Mouse (Mus musculus) cerebral cortex, adult 2 months (tissue): ENCODE measurements around the gene Dnah3.

ENCODE experiments used
- WGBS: fragments of 180-500 bp; shearing (Covaris S2); methylation state at CpG from one replicate; pipeline ENCODE4 v1.1.7; 2018; 5-methylcytosine and 5-hydroxymethylcytosine counted together

Dnah3 gene

GRCm38 (mm10) chr7:120054016-120054415, 41.1 kb downstream of the Dnah3 start:
- WGBS, result 57% methylated on average over 2 of the region's 2 CpGs

GRCm38 (mm10) chr7:120043990-120044389, 51.1 kb downstream of the Dnah3 start:
- 95% methylated on average over 3 of the region's 3 CpGs for WGBS

GRCm38 (mm10) chr7:120036422-120036821, 58.7 kb downstream of the Dnah3 start:
- WGBS, result 57% methylated on average over 5 of the region's 5 CpGs

- WGBS, result 67% methylated on average over 4 of the region's 4 CpGs
These were observed 60.1 kb downstream of the Dnah3 start for GRCm38 (mm10) chr7:120034996-120035395.

GRCm38 (mm10) chr7:120034566-120034965, 60.5 kb downstream of the Dnah3 start:
- WGBS, result 67% methylated on average over 1 of the region's 1 CpGs

GRCm38 (mm10) chr7:120028669-120029068, 66.4 kb downstream of the Dnah3 start:
- WGBS, result 85% methylated on average over 1 of the region's 1 CpGs

GRCm38 (mm10) chr7:119997066-119997465, 98.0 kb downstream of the Dnah3 start:
- WGBS, result 69% methylated on average over 6 of the region's 6 CpGs

- WGBS, result 36% methylated on average over 3 of the region's 3 CpGs
These were observed 109.7 kb downstream of the Dnah3 start for GRCm38 (mm10) chr7:119985279-119985912.

GRCm38 (mm10) chr7:119980170-119980569, 114.9 kb downstream of the Dnah3 start:
- 60% methylated on average over 3 of the region's 3 CpGs for WGBS

- 95% methylated on average over 7 of the region's 7 CpGs for WGBS
These were observed 117.5 kb downstream of the Dnah3 start for GRCm38 (mm10) chr7:119977574-119977973.

- 69% methylated on average over 6 of the region's 6 CpGs for WGBS
These were observed 118.8 kb downstream of the Dnah3 start for GRCm38 (mm10) chr7:119976256-119976655.

GRCm38 (mm10) chr7:119974214-119974613, 120.9 kb downstream of the Dnah3 start:
- WGBS, result 59% methylated on average over 5 of the region's 5 CpGs

- 77% methylated on average over 2 of the region's 2 CpGs for WGBS
These were observed 125.8 kb downstream of the Dnah3 start for GRCm38 (mm10) chr7:119969320-119969719.

GRCm38 (mm10) chr7:119965651-119966395, 129.3 kb downstream of the Dnah3 start:
- WGBS, result 90% methylated on average over 9 of the region's 9 CpGs

- 76% methylated on average over 4 of the region's 4 CpGs for WGBS
These were observed 129.9 kb downstream of the Dnah3 start for GRCm38 (mm10) chr7:119965205-119965604.

- WGBS, result 48% methylated on average over 2 of the region's 2 CpGs
These were observed 134.0 kb downstream of the Dnah3 start for GRCm38 (mm10) chr7:119961107-119961506.

GRCm38 (mm10) chr7:119960546-119960945, 134.5 kb downstream of the Dnah3 start:
- WGBS, result 84% methylated on average over 6 of the region's 6 CpGs

GRCm38 (mm10) chr7:119960006-119960405, 135.1 kb downstream of the Dnah3 start:
- 58% methylated on average over 6 of the region's 6 CpGs for WGBS

- 97% methylated on average over 4 of the region's 4 CpGs for WGBS
These were observed 135.6 kb downstream of the Dnah3 start for GRCm38 (mm10) chr7:119959491-119959890.

- WGBS, result 60% methylated on average over 4 of the region's 4 CpGs
These were observed 136.0 kb downstream of the Dnah3 start for GRCm38 (mm10) chr7:119959091-119959490.

GRCm38 (mm10) chr7:119954047-119954446, 141.0 kb downstream of the Dnah3 start:
- 87% methylated on average over 1 of the region's 1 CpGs for WGBS

- whole genome bisulfite sequencing, result 67% methylated on average over 2 of the region's 2 CpGs
These were observed 153.5 kb downstream of the Dnah3 start for GRCm38 (mm10) chr7:119941569-119941968.

- 45% methylated on average over 5 of the region's 5 CpGs for WGBS
These were observed 158.0 kb downstream of the Dnah3 start for GRCm38 (mm10) chr7:119937036-119937435.
